Mouse (Mus musculus) natural killer cell, adult 2 months (primary cell): Measurements from ENCODE around the gene Tmem63b.
"Not testable (repeated sequence)": the region's sequence is repeated elsewhere in the genome, so short reads cannot be mapped to it uniquely, and the experiment has no call there.

ENCODE experiments used
- DNase-seq, 2 experiments: peaks; one replicate each; pipeline ENCODE4 v3.0.0; 2022; ENCODE audit warnings: low spot score in 2 of 2

Gene Tmem63b

GRCm38 (mm10) chr17:45623425-45623824 lies 63.3 kb downstream of the Tmem63b start:
- DNase-seq: not testable (repeated sequence)

DNA sequence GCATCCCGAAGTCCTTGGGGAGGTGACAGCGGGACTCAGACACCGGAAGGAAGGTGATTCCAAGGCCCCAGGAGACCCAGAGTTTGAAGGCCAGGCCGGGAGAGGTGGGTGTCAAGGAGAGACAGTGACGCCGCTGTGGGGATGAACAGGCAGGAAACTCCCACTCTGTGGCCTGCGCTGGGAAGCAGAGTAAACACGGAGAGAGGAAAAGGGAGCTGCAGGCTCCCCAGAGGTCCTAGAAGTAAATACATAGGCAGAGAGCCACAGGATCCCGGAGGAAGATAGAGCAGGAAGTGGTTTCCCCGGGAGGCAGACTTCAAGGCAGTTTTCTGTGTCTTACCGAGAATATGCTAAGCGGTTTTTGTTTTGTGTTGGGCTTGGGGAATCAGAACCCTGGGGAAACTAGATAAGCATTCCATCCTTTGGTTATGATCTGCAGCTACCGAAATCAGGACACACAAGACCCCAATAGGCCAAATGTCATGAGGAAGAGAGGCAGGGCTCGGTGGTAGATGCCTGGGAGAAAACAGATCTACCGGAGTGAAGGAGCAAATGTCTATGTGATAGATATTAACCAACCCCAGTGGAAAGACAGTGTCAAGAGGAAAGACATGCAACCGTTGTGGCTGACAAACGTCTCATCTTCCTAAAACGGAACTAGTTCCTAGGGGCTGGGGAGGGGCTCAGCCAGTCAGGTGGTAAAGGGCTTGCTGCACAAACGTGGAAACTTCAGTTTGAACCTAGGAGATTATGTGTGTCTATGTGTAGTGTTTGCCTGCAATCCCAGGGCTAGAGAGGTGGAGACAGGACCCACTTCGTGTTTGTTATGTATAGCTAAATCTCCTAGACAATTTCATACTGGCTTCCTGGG lies 67.1 kb downstream of the Tmem63b start:
- DNase-seq: no peak

DNA sequence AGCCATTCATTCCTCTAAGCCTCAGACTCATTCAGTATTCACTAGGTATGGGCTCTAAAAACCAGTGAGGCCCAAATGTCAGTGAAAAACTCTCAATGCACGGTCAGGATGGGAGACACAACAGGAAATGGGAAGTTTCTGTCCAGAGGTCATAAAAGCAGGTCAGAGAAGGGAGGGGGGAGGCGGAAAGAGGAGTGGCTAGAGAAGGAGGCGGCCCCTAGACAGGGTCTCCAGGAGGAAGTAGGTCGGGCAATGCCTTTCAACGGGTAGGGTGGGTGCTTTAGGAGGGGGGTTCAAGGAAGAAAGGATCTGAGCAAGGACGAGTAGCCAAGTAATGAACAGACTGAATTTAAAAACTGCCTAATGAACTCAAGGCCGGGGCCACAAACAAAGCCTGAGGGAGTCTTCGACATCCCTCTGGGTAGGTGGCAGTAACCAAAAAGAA lies 67.7 kb downstream of the Tmem63b start:
- no peak for DNase-seq

DNA sequence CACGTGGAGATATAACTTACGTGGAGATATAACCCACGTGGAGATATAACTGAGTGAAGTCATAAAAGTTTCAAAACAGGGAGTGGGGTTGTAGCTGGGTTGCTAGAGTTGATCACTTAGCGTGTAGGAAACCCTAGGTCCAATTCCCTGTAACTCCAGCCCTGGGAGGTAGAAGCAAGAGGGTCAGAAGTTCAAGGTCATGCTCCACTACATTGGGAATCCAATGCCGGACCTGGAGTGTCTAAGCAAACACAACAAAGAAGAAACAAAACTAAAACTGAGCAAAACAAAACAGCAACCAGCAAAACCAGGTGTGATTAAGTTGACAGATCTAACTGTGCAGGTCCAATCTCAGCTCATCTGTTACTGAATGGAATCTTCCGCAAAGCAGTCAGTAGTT lies 69.0 kb downstream of the Tmem63b start:
- no peak for DNase-seq

GRCm38 (mm10) chr17:45616679-45617078 lies 70.0 kb downstream of the Tmem63b start:
- DNase-seq: no peak

DNA sequence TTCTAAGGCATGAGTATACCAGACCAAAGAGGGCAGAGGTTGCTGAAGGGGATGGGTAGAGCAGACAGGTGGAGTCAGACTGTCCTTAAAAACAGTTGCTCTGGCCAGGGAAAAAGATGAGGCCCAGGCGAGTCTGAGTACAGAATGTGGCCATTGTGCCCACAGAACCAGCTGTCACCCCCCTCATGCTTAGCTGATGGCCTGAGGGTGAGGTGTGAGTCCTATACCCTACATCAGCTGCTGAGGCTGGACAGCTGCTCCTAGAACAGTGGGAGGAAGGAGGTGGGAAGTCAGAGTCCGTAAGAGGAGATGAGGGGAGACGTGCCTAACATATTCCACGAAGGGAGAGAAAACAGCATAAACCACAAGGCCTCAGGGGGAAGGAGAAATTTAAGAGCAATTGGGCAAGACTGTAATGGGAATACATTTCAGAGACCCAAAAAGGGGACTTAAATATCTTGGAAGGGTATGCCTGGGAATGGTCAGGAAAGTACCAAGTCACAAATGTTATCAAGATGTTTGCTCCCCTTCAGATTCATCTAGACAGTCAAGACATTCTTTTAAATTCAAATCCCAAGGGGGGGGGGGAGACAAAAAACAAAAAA lies 70.6 kb downstream of the Tmem63b start:
- DNase-seq: no peak

- no peak for DNase-seq
Measured at GRCm38 (mm10) chr17:45612921-45613320, 73.8 kb downstream of the Tmem63b start.

DNA sequence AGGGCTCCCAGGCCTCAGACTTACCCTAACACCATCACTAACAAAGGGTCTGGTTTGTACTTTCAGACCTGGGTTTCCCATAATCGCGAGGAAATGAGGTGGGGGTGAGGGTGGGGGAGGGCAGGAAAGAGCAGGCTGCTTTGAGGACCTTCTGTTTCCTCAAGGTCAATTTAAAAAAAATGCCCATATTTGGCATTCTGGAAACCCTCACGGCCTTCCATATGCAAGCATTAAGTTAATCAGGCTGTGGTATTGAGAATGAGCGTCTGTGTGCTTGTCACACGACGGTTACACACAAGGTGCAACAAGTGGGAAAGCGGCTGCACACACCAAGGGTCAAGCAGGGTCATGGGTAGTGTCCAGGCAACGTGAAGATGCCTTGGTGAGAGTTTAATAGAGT lies 74.7 kb downstream of the Tmem63b start:
- no peak for DNase-seq
